Mouse (Mus musculus) MEL (cell line): ENCODE data around the gene Pgc. TPM values are rescaled to one million over a fixed set of nuclear protein-coding genes. Genes with fewer than 3 reads are reported as not detected.

Experiments
- DNase-seq: peaks from one replicate; pipeline ENCODE4 v3.0.0; 2011; ENCODE audit warnings: low read depth, low spot score
- H3K27ac ChIP-seq: 2 replicates; pipeline ENCODE4 v1.5.1; 2012; ENCODE audit warnings: low read depth, mild to moderate bottlenecking, control low read depth, low read length, moderate library complexity; ENCODE audit not compliant: control insufficient read depth
- H3K27me3 ChIP-seq, 2 experiments: fragments of 150-350 bp in 1 of 2; sonication (generic) in 1 of 2; 2 replicates each; pipeline ENCODE4 v1.6.1; 2012; ENCODE audit warnings: low read length in 2 of 2, mild to moderate bottlenecking in 2 of 2, improper control_type of control experiment in 1 of 2, moderate library complexity in 1 of 2; ENCODE audit not compliant: insufficient read depth in 2 of 2, control insufficient read depth in 1 of 2
- H3K36me3 ChIP-seq, 2 experiments: 2 replicates each; pipeline ENCODE4 v1.6.1; 2012 to 2014; ENCODE audit warnings: low read length in 2 of 2, improper control_type of control experiment in 1 of 2, inconsistent platforms in 1 of 2, mild to moderate bottlenecking in 1 of 2; ENCODE audit not compliant: insufficient read depth in 2 of 2, control insufficient read depth in 1 of 2
- H3K4me1 ChIP-seq, 2 experiments: fragments of 150-350 bp in 1 of 2; sonication (generic) in 1 of 2; 2 replicates each; pipeline ENCODE4 v1.6.1; 2012; ENCODE audit warnings: low read length in 2 of 2, improper control_type of control experiment in 1 of 2, mild to moderate bottlenecking in 1 of 2; ENCODE audit not compliant: insufficient read depth in 2 of 2, control insufficient read depth in 1 of 2
- H3K4me3 ChIP-seq, 2 experiments: fragments of 150-350 bp in 1 of 2; sonication (generic) in 1 of 2; 2 replicates each; pipeline ENCODE4 v1.5.1; 2012; ENCODE audit warnings: low read depth in 2 of 2, low read length in 2 of 2, mild to moderate bottlenecking in 2 of 2, moderate library complexity in 2 of 2, control low read depth in 1 of 2, improper control_type of control experiment in 1 of 2; ENCODE audit not compliant: control insufficient read depth in 1 of 2, insufficient read depth in 1 of 2
- H3K79me2 ChIP-seq: 2 replicates; pipeline ENCODE4 v1.6.1; 2012; ENCODE audit warnings: mild to moderate bottlenecking, low read length, moderate library complexity; ENCODE audit not compliant: control insufficient read depth, poor library complexity, insufficient read depth
- H3K9ac ChIP-seq: 2 replicates; pipeline ENCODE4 v1.6.1; 2012; ENCODE audit warnings: low read depth, mild to moderate bottlenecking, control low read depth, low read length, moderate library complexity; ENCODE audit not compliant: control insufficient read depth, poor library complexity, severe bottlenecking
- H3K9me3 ChIP-seq: fragments of 150-350 bp; sonication (generic); replicated peaks from 2 replicates; pipeline ENCODE4 v1.6.1; 2012; ENCODE audit warnings: mild to moderate bottlenecking, low read length, improper control_type of control experiment, moderate library complexity; ENCODE audit not compliant: insufficient read depth
- CHD1 ChIP-seq: IDR thresholded peaks from 2 replicates; pipeline ENCODE4 v1.6.1; 2012; ENCODE audit warnings: low read depth, mild to moderate bottlenecking, inconsistent platforms, low read length, improper control_type of control experiment
- CTCF ChIP-seq, 3 experiments: IDR thresholded peaks in 2 of 3; conservative IDR thresholded peaks in 1 of 3; 2 replicates each; pipeline ENCODE4 v1.5.1; 2011 to 2012; ENCODE audit warnings: low read length in 3 of 3, low read depth in 2 of 3, mild to moderate bottlenecking in 2 of 3, improper control_type of control experiment in 1 of 3, inconsistent platforms in 1 of 3, mixed read lengths in 1 of 3, moderate library complexity in 1 of 3; ENCODE audit not compliant: control insufficient read depth in 1 of 3, insufficient read depth in 1 of 3, poor library complexity in 1 of 3, severe bottlenecking in 1 of 3
- HCFC1 ChIP-seq: IDR thresholded peaks from 2 replicates; pipeline ENCODE4 v1.6.1; 2012; ENCODE audit warnings: low read depth, mild to moderate bottlenecking, inconsistent platforms, low read length, improper control_type of control experiment, moderate library complexity
- MAZ ChIP-seq: IDR thresholded peaks from 2 replicates; pipeline ENCODE4 v1.6.1; 2012; ENCODE audit warnings: low read depth, mild to moderate bottlenecking, inconsistent platforms, low read length, improper control_type of control experiment
- MEF2A ChIP-seq: IDR thresholded peaks from 2 replicates; pipeline ENCODE4 v1.6.1; 2014; ENCODE audit warnings: low read depth, mild to moderate bottlenecking, inconsistent platforms, low read length, improper control_type of control experiment; ENCODE audit not compliant: poor library complexity, insufficient replicate concordance, severe bottlenecking; ENCODE audit errors: extremely low read depth
- MXI1 ChIP-seq: IDR thresholded peaks from 2 replicates; pipeline ENCODE4 v1.6.1; 2011; ENCODE audit warnings: mild to moderate bottlenecking, low read depth, low read length, improper control_type of control experiment
- MYB ChIP-seq: IDR thresholded peaks from 2 replicates; pipeline ENCODE4 v1.6.1; 2011; ENCODE audit warnings: mild to moderate bottlenecking, low read depth, low read length, improper control_type of control experiment
- MYC ChIP-seq: IDR thresholded peaks from 2 replicates; pipeline ENCODE4 v1.6.1; 2011; ENCODE audit warnings: low read depth, mild to moderate bottlenecking, low read length, improper control_type of control experiment, moderate library complexity
- NELFE ChIP-seq: IDR thresholded peaks from 2 replicates; pipeline ENCODE4 v1.6.1; 2011; ENCODE audit warnings: low read depth, low read length, improper control_type of control experiment
- POLR2A ChIP-seq, 2 experiments: IDR thresholded peaks; 2 replicates each; pipeline ENCODE4 v1.6.1; 2011 to 2012; ENCODE audit warnings: low read length in 2 of 2, mild to moderate bottlenecking in 2 of 2, control low read depth in 1 of 2, improper control_type of control experiment in 1 of 2, low read depth in 1 of 2, moderate library complexity in 1 of 2; ENCODE audit not compliant: control insufficient read depth in 1 of 2, insufficient read depth in 1 of 2, poor library complexity in 1 of 2
- RCOR1 ChIP-seq: IDR thresholded peaks from 2 replicates; pipeline ENCODE4 v1.6.1; 2012; ENCODE audit warnings: low read depth, mild to moderate bottlenecking, inconsistent platforms, low read length, improper control_type of control experiment
- SMC3 ChIP-seq: IDR thresholded peaks from 2 replicates; pipeline ENCODE4 v1.6.1; 2011; ENCODE audit warnings: low read depth, low read length, improper control_type of control experiment
- TAL1 ChIP-seq: IDR thresholded peaks from 2 replicates; pipeline ENCODE4 v1.6.1; 2012; ENCODE audit warnings: mild to moderate bottlenecking, inconsistent platforms, low read length, moderate library complexity, mixed read lengths
- TBP ChIP-seq: IDR thresholded peaks from 2 replicates; pipeline ENCODE4 v1.8.0; 2011; ENCODE audit warnings: low read depth, low read length, improper control_type of control experiment
- UBTF ChIP-seq: IDR thresholded peaks from 2 replicates; pipeline ENCODE4 v1.6.1; 2012; ENCODE audit warnings: low read depth, mild to moderate bottlenecking, inconsistent platforms, low read length, improper control_type of control experiment, moderate library complexity, borderline replicate concordance; ENCODE audit not compliant: insufficient read depth
- USF1 ChIP-seq: IDR thresholded peaks from 2 replicates; pipeline ENCODE4 v1.6.1; 2014; ENCODE audit warnings: low read depth, mild to moderate bottlenecking, inconsistent platforms, low read length, improper control_type of control experiment, moderate library complexity
- ZKSCAN1 ChIP-seq: IDR thresholded peaks from 2 replicates; pipeline ENCODE4 v1.6.1; 2012; ENCODE audit warnings: low read depth, mild to moderate bottlenecking, inconsistent platforms, low read length, improper control_type of control experiment, moderate library complexity
- ZNF384 ChIP-seq: IDR thresholded peaks from 2 replicates; pipeline ENCODE4 v1.6.1; 2012; ENCODE audit warnings: low read depth, mild to moderate bottlenecking, inconsistent platforms, low read length, improper control_type of control experiment
- polyA plus RNA-seq, 2 experiments: library from polyadenylated mRNA; stranded (reverse) in 1 of 2; unstranded in 1 of 2; fragments of >175 nt in 1 of 2; fragments of >200 nt in 1 of 2; gene quantifications; 2 replicates each; pipeline versions ENCODE4 v1.2.1 to v1.2.4; 2012; ENCODE audit warnings: low replicate concordance in 2 of 2, low read depth in 1 of 2; ENCODE audit not compliant: insufficient read length in 2 of 2, insufficient read depth in 1 of 2, missing spikeins in 1 of 2
- total RNA-seq: library from RNA; depleted of rRNA; stranded (reverse); fragments of 300-350 nt; gene quantifications from 2 replicates; pipeline ENCODE4 v1.2.3, GENCODE M21; 2012

Gene Pgc
- total and polyA plus RNA-seq, 3 experiments: not detected

DNA sequence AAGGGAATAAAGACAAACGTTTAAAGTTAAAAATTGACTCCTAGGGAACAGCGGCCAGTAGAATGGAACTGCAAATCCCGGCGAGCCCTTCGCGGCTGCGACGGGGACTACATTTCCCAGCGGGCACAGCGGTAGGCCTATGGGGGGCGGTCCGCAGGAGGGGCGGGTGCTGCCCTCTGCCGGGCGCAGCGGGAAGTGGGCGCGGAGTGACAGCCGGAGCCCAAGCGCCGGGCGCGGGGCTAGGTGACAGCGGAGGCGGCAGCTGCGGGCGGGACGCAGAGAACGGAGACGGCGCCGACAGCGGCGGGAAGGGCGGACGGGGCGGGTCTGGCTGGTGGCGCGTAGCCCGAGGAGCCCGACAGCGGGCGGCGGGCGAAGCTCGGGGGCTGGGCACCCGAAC, 10.2 kb downstream of the Pgc start, which contains the start of gene Tfeb (continued):
- TF ChIP-seq ZKSCAN1 (no peak), MYB (no peak), RCOR1 (no peak), MXI1 (peak; percentile 67), USF1 (0 out of 2 replicates have a peak, but pooled peaks have one; percentile 7), MEF2A (no peak), CHD1 (no peak), ZNF384 (no peak), CTCF (IDR thresholded peaks at IDR 0.05 in 2 of 3, conservative IDR thresholded peaks at IDR 0.05 in 1 of 3; ENCODE audit: control insufficient read depth in 1 of 3, insufficient read depth in 1 of 3, low read depth in 2 of 3, low read length in 3 of 3, poor library complexity in 1 of 3, severe bottlenecking in 1 of 3) (peak; percentile 63 to 97 (median 96); a peak in 5 of 6 replicates)

DNA sequence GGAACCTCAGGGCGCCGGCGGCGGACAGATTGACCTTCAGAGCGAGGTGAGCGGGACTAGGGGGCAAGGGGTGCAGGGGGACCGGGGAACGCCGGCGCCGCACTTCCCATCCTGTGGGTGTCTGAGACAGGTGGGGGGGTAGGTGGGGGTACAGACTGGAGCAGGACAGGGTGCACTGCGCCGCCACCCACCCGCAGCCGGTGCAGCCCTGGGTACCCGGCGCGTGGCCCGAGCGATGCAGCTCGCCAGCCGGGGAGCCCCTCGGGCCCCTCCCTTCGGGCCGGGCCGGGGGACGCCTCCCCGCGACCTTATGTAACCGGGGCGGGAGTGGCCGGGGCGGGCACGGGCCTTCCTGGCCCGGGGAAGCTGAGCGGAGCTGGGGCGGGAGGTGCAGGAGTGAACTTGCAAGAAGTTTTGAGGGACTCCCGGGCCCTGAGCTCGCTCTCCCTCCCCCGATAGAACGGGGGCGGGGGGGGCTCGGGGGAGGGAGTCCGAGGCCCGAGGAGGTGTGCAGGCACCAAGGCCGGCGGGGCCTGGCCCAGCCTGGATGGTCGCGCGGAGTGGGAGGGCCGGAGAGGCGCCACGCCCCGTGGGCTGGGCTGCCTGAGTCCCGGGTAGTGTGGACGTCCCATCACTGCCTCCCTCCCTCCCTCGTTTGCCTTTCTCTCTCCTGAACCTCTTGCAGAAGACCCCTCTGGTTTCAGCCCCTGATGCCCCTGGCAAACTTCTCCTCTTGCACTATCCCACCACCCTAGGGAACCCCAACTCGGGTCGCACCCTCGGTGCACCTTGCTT, 10.8 kb downstream of the Pgc start:
- peak; percentile 86 for DNase-seq
- H3K36me3 ChIP-seq: peaks cover 0 to 15% of the 10 kb centered on the region in 2 experiments; a peak in 2 of 4 replicates
- TF ChIP-seq TBP: 0 out of 2 replicates have a peak, but pooled peaks have one; percentile 14
- TF ChIP-seq TAL1: no peak
- TF ChIP-seq NELFE: peak; percentile 9; the same call in 1 of the 2 replicates
- peak in 1 of 2 experiments; percentile 24; a peak in 1 of 4 replicates for TF ChIP-seq POLR2A (IDR thresholded peaks at IDR 0.05; ENCODE audit: control insufficient read depth in 1 of 2, insufficient read depth in 1 of 2, low read depth in 1 of 2, low read length in 2 of 2, poor library complexity in 1 of 2)
- TF ChIP-seq MYC: no peak
- peak; percentile 20; the same call in 1 of the 2 replicates for TF ChIP-seq MXI1
- TF ChIP-seq UBTF: no peak
- no peak for TF ChIP-seq MYB
- TF ChIP-seq USF1: no peak
- TF ChIP-seq MAZ: peak; percentile 60; the same call in 1 of the 2 replicates
- peak; percentile 61 for TF ChIP-seq HCFC1
- TF ChIP-seq SMC3: no peak
- H3K79me2 ChIP-seq: peaks cover 1% of the 10 kb centered on the region; the same call in 1 of the 2 replicates
- no peaks in the 10 kb centered on the region for H3K9me3 ChIP-seq
- peak overlapping the region; percentile 70 for H3K27ac ChIP-seq
- H3K4me1 ChIP-seq: peaks cover 0 to 29% of the 10 kb centered on the region in 2 experiments
- no peaks in the 10 kb centered on the region for H3K27me3 ChIP-seq
- peak overlapping the region; percentile 83 to 91 for H3K4me3 ChIP-seq
- H3K9ac ChIP-seq: peak overlapping the region; percentile 87
